Mouse (Mus musculus): ENCODE data around the gene Cops2.

The Cops2 gene

GRCm38 (mm10) chr2:125826201-125826600, 32.7 kb downstream of the Cops2 start:
- no peak for DNase-seq (ENCODE audit: low spot score in 2 of 2)

- no peak for DNase-seq (ENCODE audit: low spot score in 2 of 2)
These were observed 38.5 kb downstream of the Cops2 start for GRCm38 (mm10) chr2:125820397-125820796.

DNA sequence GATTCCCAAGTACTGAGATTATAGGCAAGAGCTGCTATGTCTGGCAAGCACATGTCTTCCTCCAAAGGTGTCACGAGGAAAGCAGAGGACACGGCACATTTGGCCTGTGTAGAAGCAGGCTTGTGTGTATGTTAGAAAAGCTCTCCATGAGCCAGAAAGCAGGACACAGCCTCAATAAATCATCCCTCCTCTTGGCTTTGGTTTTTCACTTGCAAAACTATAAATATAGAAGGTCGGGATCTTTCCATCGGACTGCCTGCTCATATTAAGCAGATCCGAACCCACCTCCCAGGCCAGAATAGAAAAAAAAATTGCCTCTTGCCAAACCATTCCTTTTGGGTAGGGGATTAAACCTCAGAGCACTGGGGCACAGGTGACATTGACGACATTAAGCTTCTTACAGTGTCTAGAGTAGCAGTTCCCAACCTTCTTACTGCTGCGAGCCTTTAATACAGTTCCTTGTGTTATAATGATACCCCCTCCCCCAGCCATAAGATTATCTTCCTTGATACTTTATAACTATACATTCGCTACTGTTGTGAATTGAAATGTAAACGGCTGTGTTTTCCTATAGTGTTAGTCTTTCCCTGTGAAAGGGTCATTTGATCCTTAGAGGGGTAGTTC, 44.9 kb downstream of the Cops2 start:
- DNase-seq (ENCODE audit: low spot score in 2 of 2): no peak

DNA sequence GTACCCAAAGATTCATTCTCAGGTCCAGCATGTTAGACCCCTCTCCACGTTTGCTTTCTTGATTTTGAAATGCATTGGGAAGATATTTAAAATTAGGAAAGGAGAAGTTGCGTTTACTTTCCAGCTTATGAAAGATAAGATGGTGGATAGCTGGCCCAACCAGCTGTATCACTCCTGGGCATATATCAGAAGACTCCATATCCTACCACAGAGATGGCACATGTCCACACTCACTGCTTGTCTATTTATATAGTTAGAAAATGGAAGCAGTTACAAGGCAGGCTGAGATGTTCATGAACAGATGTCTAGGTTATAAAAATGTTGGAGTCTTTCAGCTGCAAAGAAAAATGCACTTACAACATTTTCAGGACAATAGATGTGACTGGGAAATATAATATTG, 47.6 kb downstream of the Cops2 start:
- DNase-seq (ENCODE audit: low spot score in 2 of 2): no peak

GRCm38 (mm10) chr2:125809551-125809950, 49.4 kb downstream of the Cops2 start:
- DNase-seq (ENCODE audit: low spot score in 2 of 2): no peak

- no peak for DNase-seq (ENCODE audit: low spot score in 2 of 2)
These were observed 53.1 kb downstream of the Cops2 start for GRCm38 (mm10) chr2:125805826-125806225.

GRCm38 (mm10) chr2:125801947-125802346, 57.0 kb downstream of the Cops2 start:
- DNase-seq (ENCODE audit: low spot score in 2 of 2): no peak

GRCm38 (mm10) chr2:125801038-125801437, 57.9 kb downstream of the Cops2 start:
- no peak for DNase-seq (ENCODE audit: low spot score in 2 of 2)

- no peak for DNase-seq (ENCODE audit: low spot score in 2 of 2)
These were observed 58.5 kb downstream of the Cops2 start for GRCm38 (mm10) chr2:125800428-125800827.

GRCm38 (mm10) chr2:125797872-125798271, 61.1 kb downstream of the Cops2 start:
- DNase-seq (ENCODE audit: low spot score in 2 of 2): no peak

- DNase-seq (ENCODE audit: low spot score in 2 of 2): no peak
These were observed 63.8 kb downstream of the Cops2 start for GRCm38 (mm10) chr2:125795118-125795517.

DNA sequence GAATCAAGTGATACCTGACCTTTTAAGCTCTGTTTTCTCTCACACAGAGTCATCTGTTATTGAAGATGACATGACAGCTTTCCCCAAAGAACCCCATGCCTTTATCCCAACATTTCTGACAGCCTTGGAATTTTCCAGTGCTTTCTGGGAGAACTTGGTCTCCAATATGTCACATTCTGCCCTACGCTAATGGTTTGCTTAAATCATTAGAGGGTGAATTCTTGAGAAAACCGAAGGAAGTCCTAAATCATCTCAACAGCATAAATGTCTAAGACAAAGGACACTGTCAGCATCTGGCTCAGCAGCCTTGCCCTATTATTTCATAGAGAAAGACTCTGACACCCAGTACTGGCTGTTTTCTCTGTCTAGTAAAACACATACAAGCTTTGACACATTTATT, 64.8 kb downstream of the Cops2 start:
- no peak for DNase-seq (ENCODE audit: low spot score in 2 of 2)

GRCm38 (mm10) chr2:125792879-125793261, 66.1 kb downstream of the Cops2 start:
- no peak for DNase-seq (ENCODE audit: low spot score in 2 of 2)

GRCm38 (mm10) chr2:125792144-125792878, 66.6 kb downstream of the Cops2 start:
- no peak for DNase-seq (ENCODE audit: low spot score in 2 of 2)

DNA sequence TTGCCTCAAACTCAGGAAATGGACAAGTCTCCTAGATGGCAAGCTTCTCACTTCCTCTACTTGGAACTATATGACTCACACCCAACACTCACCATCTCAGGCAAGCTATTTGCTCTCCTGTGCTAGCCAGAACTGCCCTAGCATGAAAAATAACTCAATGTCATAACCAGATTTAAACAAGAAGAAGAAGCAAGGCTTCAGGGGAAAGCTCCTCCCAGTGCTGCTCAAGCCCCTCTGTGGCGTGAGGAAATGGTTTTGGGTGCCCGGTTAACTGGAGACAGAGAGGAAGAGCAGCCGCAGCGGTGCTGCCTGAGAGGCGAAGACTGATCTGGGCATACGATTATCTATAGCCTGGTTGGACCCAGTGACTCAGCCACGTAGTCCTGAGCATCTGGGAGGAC, 67.5 kb downstream of the Cops2 start:
- no peak for DNase-seq (ENCODE audit: low spot score in 2 of 2)

- DNase-seq (ENCODE audit: low spot score in 2 of 2): no peak
These were observed 68.7 kb downstream of the Cops2 start for GRCm38 (mm10) chr2:125790242-125790641.

DNA sequence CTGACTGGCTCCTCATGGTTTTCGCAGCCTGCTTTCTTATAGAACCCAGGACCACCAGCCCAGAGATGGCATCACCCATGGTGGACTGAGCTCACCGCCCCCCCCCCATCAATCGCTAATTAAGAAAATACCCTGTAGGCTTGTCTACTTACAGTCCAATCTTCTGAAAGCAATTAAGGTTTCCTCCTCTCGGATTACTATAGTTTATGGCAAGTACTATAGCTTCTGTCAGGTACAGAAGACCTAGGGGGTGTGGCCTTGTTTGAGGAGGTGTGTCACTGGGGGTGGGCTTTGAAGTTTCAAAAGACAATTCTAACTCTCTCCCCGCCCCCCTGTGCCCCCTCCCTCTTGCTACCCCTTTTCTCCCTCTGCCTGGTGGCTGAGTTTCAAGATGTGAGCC, 69.7 kb downstream of the Cops2 start:
- no peak for DNase-seq (ENCODE audit: low spot score in 2 of 2)

GRCm38 (mm10) chr2:125788785-125789184, 70.2 kb downstream of the Cops2 start:
- no peak for DNase-seq (ENCODE audit: low spot score in 2 of 2)

GRCm38 (mm10) chr2:125788351-125788750, 70.6 kb downstream of the Cops2 start:
- DNase-seq (ENCODE audit: low spot score in 2 of 2): no peak

GRCm38 (mm10) chr2:125785021-125785420, 73.9 kb downstream of the Cops2 start:
- no peak for DNase-seq (ENCODE audit: low spot score in 2 of 2)

GRCm38 (mm10) chr2:125784392-125784791, 74.5 kb downstream of the Cops2 start:
- DNase-seq (ENCODE audit: low spot score in 2 of 2): no peak

DNA sequence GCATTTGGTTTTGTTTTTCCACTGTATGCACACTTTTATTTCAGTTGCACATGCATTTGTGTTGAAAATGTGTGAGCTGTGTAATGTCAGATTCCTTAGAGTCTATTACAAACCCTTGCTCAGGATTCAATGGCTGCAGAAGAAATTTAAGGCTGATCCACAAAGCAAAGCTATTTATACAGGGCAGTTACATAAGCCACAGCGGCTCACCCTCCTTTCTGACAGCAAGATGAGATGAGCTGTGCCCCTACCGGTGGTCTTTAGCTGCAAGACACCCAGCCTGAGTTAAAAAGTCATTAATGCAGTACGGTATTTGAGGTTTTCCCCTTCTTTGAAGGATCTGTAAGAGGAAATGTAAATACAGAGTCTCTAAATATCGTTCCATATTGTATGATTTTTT, 75.1 kb downstream of the Cops2 start:
- no peak for DNase-seq (ENCODE audit: low spot score in 2 of 2)

DNA sequence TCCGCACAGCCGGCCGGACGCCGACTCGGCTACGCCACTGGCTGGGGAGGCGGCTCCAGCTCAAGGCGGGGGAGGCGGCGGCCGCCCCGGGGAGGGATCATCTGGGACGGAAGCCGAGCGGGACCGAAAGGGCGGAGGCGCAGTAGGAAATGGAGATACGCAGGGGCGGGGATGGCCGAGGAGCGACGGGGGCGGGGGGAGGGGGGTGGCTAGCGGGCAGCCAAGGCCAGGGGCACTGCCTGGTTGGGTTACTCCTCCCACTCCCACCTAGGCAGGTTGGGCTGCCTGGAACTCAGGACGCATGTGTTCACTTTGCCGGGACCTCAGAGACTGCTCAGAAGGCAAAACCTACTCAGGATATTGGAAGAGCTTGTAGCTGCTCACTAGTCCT, 76.2 kb downstream of the Cops2 start, which contains the start of gene Secisbp2l:
Secisbp2l (minus strand) TSS at position 152 of the 391 bp plus-strand sequence.
- peak; percentile 86 to 92 for DNase-seq (ENCODE audit: low spot score in 2 of 2)
